Mouse (Mus musculus) embryonic facial prominence, embryonic 15.5 days (tissue): ENCODE measurements around the gene Mcm6. TPM values are rescaled to one million over a fixed set of nuclear protein-coding genes. Genes with fewer than 3 reads are reported as not detected.

ENCODE experiments used
- ATAC-seq: fragments of 200-750 bp; cut with Nextera tagmentation; 2 replicates; pipeline ENCODE4 v1.8.0; 2017; ENCODE audit warnings: low read depth, moderate TSS enrichment; ENCODE audit not compliant: insufficient number of reproducible peaks, low FRiP score, low TSS enrichment
- H3K27ac ChIP-seq: fragments of 300-500 bp; sonication (generic); replicated peaks from 2 replicates; pipeline ENCODE4 v1.5.1; 2015; ENCODE audit warnings: mild to moderate bottlenecking, inconsistent platforms
- H3K27me3 ChIP-seq: fragments of 300-500 bp; sonication (generic); 2 replicates; pipeline ENCODE4 v1.6.1; 2015; ENCODE audit warnings: inconsistent platforms
- H3K36me3 ChIP-seq: fragments of 300-500 bp; sonication (generic); 2 replicates; pipeline ENCODE4 v1.6.1; 2015; ENCODE audit warnings: mild to moderate bottlenecking, inconsistent platforms
- H3K4me1 ChIP-seq: fragments of 300-500 bp; sonication (generic); 2 replicates; pipeline ENCODE4 v1.6.1; 2015; ENCODE audit warnings: inconsistent platforms
- H3K4me2 ChIP-seq: fragments of 300-500 bp; sonication (generic); replicated peaks from 2 replicates; pipeline ENCODE4 v1.6.1; 2015; ENCODE audit warnings: mild to moderate bottlenecking, inconsistent platforms
- H3K4me3 ChIP-seq: fragments of 300-500 bp; sonication (generic); replicated peaks from 2 replicates; pipeline ENCODE4 v1.5.1; 2015; ENCODE audit warnings: mild to moderate bottlenecking, inconsistent platforms
- H3K9ac ChIP-seq: fragments of 300-500 bp; sonication (generic); 2 replicates; pipeline ENCODE4 v1.6.1; 2015; ENCODE audit warnings: inconsistent platforms
- H3K9me3 ChIP-seq: fragments of 300-500 bp; sonication (generic); replicated peaks from 2 replicates; pipeline ENCODE4 v1.6.1; 2016; ENCODE audit warnings: inconsistent platforms
- WGBS: fragments of 180-500 bp; shearing (Covaris S2); methylation state at CpG from one replicate; pipeline ENCODE4 v1.1.7; 2015; 5-methylcytosine and 5-hydroxymethylcytosine counted together
- polyA plus RNA-seq: library from polyadenylated mRNA; unstranded; fragments of >200 nt; fragmentation: Nextera tagmentation; extraction: Ambion mirVana; gene quantifications from 2 replicates; pipeline ENCODE4 v1.2.1, GENCODE M21; 2015

Gene Mcm6
- polyA plus RNA-seq, 1 experiment from 2014 or later = 183 TPM

DNA sequence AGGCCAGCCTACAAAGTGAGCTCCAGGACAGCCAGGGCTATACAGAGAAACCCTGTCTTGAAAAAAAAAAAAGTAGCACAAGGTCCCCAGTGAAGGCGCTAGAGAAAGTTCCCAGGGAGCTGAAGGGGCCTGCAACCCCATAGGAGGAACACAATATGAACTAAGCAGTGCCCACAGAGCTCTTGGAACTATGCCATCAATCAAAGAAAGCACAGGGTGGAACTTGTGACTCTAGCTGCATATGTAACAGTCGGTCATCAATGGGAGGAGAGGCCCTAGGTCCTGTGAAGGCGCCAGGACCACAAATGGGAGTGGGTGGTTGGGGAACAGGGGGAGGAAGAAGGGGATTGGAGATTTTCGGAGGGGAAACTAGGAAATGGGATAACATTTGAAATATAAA is 17.4 kb upstream of the Mcm6 start:
- WGBS = 98% methylated on average over 4 of the region's 4 CpGs
- H3K4me2 ChIP-seq = no peak overlapping the region
- no peak overlapping the region for H3K27ac ChIP-seq
- H3K4me1 ChIP-seq = no peaks in the 10 kb centered on the region
- H3K9me3 ChIP-seq = no peaks in the 10 kb centered on the region
- H3K9ac ChIP-seq = no peak overlapping the region
- no peak overlapping the region for H3K4me3 ChIP-seq
- no peaks in the 10 kb centered on the region for H3K27me3 ChIP-seq
- peaks cover 30% of the 10 kb centered on the region for H3K36me3 ChIP-seq
- no peak for ATAC-seq

- H3K27ac ChIP-seq = no peak overlapping the region
- H3K9me3 ChIP-seq = no peaks in the 10 kb centered on the region
- no peaks in the 10 kb centered on the region for H3K27me3 ChIP-seq
- H3K4me2 ChIP-seq = no peak overlapping the region
- H3K9ac ChIP-seq = no peak overlapping the region
- 82% methylated on average over 7 of the region's 7 CpGs for WGBS
- no peak for ATAC-seq
- no peak overlapping the region for H3K4me3 ChIP-seq
- no peaks in the 10 kb centered on the region for H3K4me1 ChIP-seq
- peaks cover 27% of the 10 kb centered on the region for H3K36me3 ChIP-seq
These were observed 12.8 kb upstream of the Mcm6 start for GRCm38 (mm10) chr1:128372143-128372860.

DNA sequence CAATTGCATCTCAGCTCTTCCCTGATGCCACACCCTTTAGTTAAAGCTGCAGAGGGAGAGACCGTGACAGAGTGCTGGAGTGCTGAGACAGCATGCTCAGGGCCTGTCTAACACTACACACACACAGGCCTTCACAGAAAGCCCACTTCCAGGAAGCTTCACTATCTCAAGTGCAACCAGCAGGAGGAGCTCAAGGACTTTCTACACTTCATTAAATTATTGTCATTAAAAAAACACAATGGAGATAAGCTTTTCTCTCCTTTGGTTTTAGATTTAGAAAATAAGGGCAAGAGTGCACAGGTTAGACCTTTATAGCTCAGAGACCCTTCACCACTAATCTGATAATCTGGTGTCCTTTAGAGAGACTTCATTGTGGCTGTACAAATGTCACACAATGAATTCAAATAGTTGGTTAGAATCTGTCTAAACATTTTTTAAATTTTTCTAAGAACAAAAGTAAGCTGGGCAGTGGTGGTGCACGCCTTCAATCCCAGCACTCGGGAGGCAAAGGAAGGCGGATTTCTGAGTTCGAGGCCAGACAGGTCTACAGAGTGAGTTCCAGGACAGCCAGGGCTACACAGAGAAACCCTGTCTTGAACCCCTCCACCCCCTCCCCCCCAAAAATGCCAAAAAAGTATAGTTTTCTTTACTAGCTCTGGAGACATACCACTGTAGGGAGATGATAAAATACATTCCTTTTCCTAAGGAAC is 9.4 kb upstream of the Mcm6 start:
- no peak for ATAC-seq
- no peaks in the 10 kb centered on the region for H3K4me1 ChIP-seq
- no peak overlapping the region for H3K27ac ChIP-seq
- H3K9me3 ChIP-seq = no peaks in the 10 kb centered on the region
- H3K9ac ChIP-seq = no peak overlapping the region
- H3K4me2 ChIP-seq = no peak overlapping the region
- peaks cover 24% of the 10 kb centered on the region for H3K36me3 ChIP-seq
- H3K27me3 ChIP-seq = no peaks in the 10 kb centered on the region
- WGBS = 71% methylated on average over 5 of the region's 5 CpGs
- H3K4me3 ChIP-seq = no peak overlapping the region

DNA sequence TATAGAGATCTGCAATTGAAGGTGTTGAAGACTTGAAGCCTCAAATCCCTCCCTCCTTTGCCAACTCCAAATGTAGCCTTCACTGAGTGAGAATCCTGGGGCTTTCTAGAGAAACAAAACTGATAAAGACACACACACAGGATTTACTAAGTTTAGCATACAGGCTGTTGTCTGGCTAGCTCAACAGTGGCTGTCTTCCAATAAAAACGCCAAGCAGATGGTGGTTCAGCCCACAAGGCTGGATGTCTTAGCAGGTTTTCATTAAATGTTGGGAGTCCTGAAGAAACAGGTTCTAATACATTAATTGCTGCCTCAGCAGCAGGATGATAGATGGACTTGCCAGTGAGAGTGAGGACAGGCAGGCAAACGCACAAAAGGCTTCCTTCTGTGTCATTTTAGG is 1.1 kb upstream of the Mcm6 start:
- no peak for ATAC-seq
- no peaks in the 10 kb centered on the region for H3K27me3 ChIP-seq
- peaks cover 28% of the 10 kb centered on the region for H3K36me3 ChIP-seq
- 47% methylated on average over 2 of the region's 2 CpGs for WGBS
- no peak overlapping the region for H3K4me2 ChIP-seq
- H3K9me3 ChIP-seq = no peaks in the 10 kb centered on the region
- no peak overlapping the region for H3K4me3 ChIP-seq
- peaks cover 26% of the 10 kb centered on the region for H3K4me1 ChIP-seq
- no peak overlapping the region for H3K27ac ChIP-seq
- no peak overlapping the region for H3K9ac ChIP-seq

- Histone ChIP-seq H3K27me3 (no peaks in the 10 kb centered on the region), H3K4me1 (peaks cover 26% of the 10 kb centered on the region), H3K9ac (peak overlapping the region; percentile 74), H3K27ac (peak overlapping the region; percentile 93), H3K9me3 (no peaks in the 10 kb centered on the region), H3K4me2 (peak overlapping the region; percentile 63), H3K36me3 (peaks cover 26% of the 10 kb centered on the region), H3K4me3 (peak overlapping the region; percentile 84)
- peak; percentile 80 for ATAC-seq
- WGBS = under 1% methylated on average over 35 of the region's 35 CpGs
These were observed 429 bp downstream of the Mcm6 start for GRCm38 (mm10) chr1:128358916-128359553.

GRCm38 (mm10) chr1:128358276-128358675 is 1.2 kb downstream of the Mcm6 start:
- ATAC-seq = no peak
- no peaks in the 10 kb centered on the region for H3K9me3 ChIP-seq
- peak overlapping the region; percentile 18; the same call in 1 of the 2 replicates for H3K9ac ChIP-seq
- WGBS = 51% methylated on average over 6 of the region's 6 CpGs
- peaks cover 26% of the 10 kb centered on the region for H3K4me1 ChIP-seq
- peak overlapping the region; percentile 84 for H3K4me3 ChIP-seq
- H3K27me3 ChIP-seq = no peaks in the 10 kb centered on the region
- H3K36me3 ChIP-seq = peaks cover 32% of the 10 kb centered on the region
- H3K27ac ChIP-seq = peak overlapping the region; percentile 93
- peak overlapping the region; percentile 63 for H3K4me2 ChIP-seq

GRCm38 (mm10) chr1:128357452-128357851 is 2.0 kb downstream of the Mcm6 start:
- Histone ChIP-seq H3K27ac (no peak overlapping the region), H3K9ac (no peak overlapping the region), H3K36me3 (peaks cover 27% of the 10 kb centered on the region), H3K4me2 (peak overlapping the region; percentile 63), H3K4me3 (peak overlapping the region; percentile 84), H3K4me1 (peaks cover 26% of the 10 kb centered on the region), H3K9me3 (no peaks in the 10 kb centered on the region), H3K27me3 (no peaks in the 10 kb centered on the region)
- 43% methylated on average over 3 of the region's 3 CpGs for WGBS
- no peak for ATAC-seq

DNA sequence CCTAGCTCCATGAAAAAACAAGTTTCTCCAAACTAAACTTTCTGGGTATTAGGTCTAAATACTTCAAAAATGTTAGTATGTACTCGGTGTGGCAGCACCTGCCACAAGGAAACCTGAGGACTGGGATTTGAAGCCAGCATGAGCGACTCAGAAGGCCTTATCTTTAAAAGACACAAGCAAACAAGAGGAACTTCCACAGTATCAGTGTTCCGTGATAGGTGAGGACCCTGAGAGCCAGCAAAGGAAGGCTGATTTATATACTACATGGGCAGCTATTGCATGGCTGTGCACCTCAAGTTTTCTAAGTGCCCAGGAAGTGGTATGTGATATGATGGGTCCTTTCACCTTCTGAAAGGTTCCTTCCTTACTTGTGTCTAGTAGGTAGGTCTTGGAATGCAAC is 6.4 kb downstream of the Mcm6 start:
- Histone ChIP-seq H3K4me3 (no peak overlapping the region), H3K27me3 (no peaks in the 10 kb centered on the region), H3K4me1 (peaks cover 14% of the 10 kb centered on the region), H3K36me3 (peaks cover 53% of the 10 kb centered on the region), H3K9me3 (no peaks in the 10 kb centered on the region), H3K9ac (no peak overlapping the region), H3K4me2 (no peak overlapping the region), H3K27ac (no peak overlapping the region)
- ATAC-seq = no peak
- 85% methylated on average over 3 of the region's 3 CpGs for WGBS

- H3K4me1 ChIP-seq = no peaks in the 10 kb centered on the region
- no peak overlapping the region for H3K9ac ChIP-seq
- no peak for ATAC-seq
- 88% methylated on average over 10 of the region's 10 CpGs for WGBS
- no peak overlapping the region for H3K4me3 ChIP-seq
- H3K36me3 ChIP-seq = peaks cover 82% of the 10 kb centered on the region
- H3K4me2 ChIP-seq = no peak overlapping the region
- H3K9me3 ChIP-seq = no peaks in the 10 kb centered on the region
- H3K27ac ChIP-seq = no peak overlapping the region
- H3K27me3 ChIP-seq = no peaks in the 10 kb centered on the region
These were observed 15.2 kb downstream of the Mcm6 start for GRCm38 (mm10) chr1:128344232-128344631.

DNA sequence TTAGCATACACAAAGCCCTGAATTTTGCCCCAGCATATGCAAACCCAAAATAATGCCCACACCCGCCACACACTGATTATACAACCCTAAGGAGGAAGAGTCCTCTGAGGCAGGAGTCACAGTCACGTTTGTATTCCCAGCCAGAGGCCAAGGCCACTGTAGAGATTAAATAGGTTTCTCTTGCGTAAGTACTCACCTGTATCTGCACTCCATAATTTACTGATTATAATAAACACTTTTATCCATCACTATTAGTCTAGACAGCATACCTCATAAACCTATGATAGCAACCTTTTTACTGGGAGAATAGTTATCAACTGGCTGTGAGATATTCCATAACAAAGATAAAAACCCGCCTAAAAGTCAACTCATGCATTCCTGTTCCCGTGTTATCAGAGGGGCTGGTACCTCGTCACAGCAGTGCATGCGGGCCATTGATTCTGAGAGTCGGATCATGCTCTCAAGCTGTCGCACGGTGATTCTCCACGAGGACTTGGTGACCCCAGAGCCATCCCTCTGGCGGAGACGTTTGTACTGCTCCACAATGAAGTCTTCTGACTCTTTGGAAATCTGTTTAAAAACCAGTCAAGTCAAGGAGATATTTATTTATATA is 21.6 kb downstream of the Mcm6 start:
- H3K36me3 ChIP-seq = peaks cover 78% of the 10 kb centered on the region
- no peak for ATAC-seq
- H3K27ac ChIP-seq = no peak overlapping the region
- no peak overlapping the region for H3K4me2 ChIP-seq
- H3K9ac ChIP-seq = no peak overlapping the region
- no peak overlapping the region for H3K4me3 ChIP-seq
- H3K9me3 ChIP-seq = no peaks in the 10 kb centered on the region
- no peaks in the 10 kb centered on the region for H3K4me1 ChIP-seq
- no peaks in the 10 kb centered on the region for H3K27me3 ChIP-seq
- 91% methylated on average over 13 of the region's 13 CpGs for WGBS

DNA sequence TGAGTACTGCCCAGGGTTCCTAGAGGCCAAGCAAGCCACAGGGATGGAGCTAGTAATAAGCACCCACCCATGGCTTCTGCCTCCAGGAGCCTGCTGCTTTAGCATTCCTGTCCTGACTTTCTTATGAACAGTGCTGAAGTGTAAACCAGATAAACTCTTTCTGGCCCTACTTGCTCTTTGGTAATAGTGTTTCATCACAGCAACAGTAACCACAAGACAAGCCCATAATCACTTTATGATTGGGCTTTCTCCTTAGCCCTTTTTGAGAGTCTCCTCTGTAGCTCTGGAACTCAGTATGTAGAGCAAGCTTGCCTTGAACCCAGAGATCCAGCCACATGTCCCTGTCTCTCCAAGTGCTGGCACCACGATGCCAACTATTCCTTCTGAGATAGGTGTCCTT is 29.2 kb downstream of the Mcm6 start:
- H3K9ac ChIP-seq = no peak overlapping the region
- H3K27me3 ChIP-seq = no peaks in the 10 kb centered on the region
- H3K4me3 ChIP-seq = no peak overlapping the region
- 98% methylated on average over 1 of the region's 1 CpGs for WGBS
- H3K9me3 ChIP-seq = no peaks in the 10 kb centered on the region
- H3K27ac ChIP-seq = no peak overlapping the region
- ATAC-seq = no peak
- H3K4me1 ChIP-seq = no peaks in the 10 kb centered on the region
- peaks cover 80% of the 10 kb centered on the region for H3K36me3 ChIP-seq
- no peak overlapping the region for H3K4me2 ChIP-seq
